Mouse (Mus musculus) telencephalon, adult 2 months (tissue): ENCODE results near the gene Gm49322.

ENCODE experiments used
- DNase-seq: peaks from one replicate; pipeline ENCODE4 v3.0.0-alpha.2; 2011; ENCODE audit warnings: low read depth, low spot score

Gene Gm49322

GRCm38 (mm10) chr10:80655406-80656129 is 49.7 kb downstream of the Gm49322 start:
- no peak for DNase-seq

- DNase-seq: peak; percentile 99
Observed at GRCm38 (mm10) chr10:80656130-80656862, 50.5 kb downstream of the Gm49322 start.

GRCm38 (mm10) chr10:80656863-80657623 is 51.2 kb downstream of the Gm49322 start, which contains the start of gene Btbd2:
Gene Btbd2, minus strand, starts transcription at chr10:80657071.
- no peak for DNase-seq

DNA sequence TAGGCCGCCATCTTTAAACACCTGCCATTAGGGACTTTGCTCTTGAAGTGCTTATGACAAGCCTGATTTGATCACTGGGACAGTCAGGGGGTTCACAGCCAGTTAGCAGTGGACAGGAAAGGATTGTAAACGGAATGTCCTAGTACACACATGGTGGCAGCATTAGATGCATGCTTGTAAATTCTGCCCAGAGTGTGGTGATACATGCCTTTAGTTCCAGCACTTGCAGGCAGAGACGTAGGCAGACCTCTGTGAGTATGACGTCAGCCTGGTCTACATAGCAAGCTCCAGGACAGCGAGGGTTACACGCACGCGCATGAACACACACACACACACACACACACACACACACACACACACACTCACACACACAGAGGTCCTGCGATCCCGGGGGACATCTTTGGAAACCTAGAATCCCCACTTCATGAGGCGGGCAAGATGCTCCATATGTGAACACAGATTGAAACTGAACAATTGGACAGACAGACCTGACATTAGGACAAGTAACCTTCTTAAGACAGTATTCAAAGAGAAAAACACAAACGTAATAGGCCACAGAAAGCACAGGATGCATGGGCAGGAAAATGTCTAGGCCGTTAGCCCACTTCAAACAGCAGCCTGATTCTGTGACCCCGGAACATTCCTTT is 52.5 kb downstream of the Gm49322 start:
- no peak for DNase-seq

DNA sequence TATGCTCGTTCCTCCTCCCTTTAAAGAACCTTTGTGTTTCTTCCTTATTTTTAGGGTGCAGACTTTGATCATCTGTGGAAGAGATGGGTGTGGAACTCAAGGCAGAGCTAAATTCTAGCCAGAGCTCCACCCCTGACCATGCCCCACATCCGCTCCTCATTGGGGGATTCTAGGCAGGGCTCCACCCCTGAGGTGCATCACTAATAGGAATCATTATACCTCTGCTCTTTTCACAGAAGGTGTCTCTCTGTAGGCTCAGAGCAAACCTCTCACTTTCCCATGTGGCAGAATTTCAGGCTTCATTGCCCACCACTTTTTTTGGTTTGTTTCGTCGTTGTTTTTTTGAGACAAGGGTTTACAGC is 53.0 kb downstream of the Gm49322 start:
- no peak for DNase-seq

- no peak for DNase-seq
Observed at GRCm38 (mm10) chr10:80659213-80659612, 53.4 kb downstream of the Gm49322 start.

DNA sequence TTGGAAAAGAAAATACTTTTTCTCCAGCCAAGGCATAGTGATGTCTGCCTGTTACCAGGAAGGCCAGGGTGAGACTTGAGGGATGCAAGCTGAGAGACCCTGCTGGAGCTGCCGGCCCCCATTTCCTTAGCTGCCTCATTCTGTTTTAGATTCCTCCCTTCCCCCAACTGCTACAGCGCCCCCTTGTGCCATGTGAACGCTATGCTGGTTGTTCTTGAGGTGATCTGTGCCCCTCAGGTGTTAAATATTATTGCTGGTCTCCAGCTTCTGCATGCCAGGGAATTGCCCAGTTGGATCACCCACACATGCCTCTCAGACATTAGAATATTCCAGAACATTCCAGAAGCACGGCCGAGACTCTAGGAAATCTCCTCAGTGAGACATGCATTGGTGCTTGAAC is 55.3 kb downstream of the Gm49322 start:
- no peak for DNase-seq

GRCm38 (mm10) chr10:80663485-80664196 is 57.8 kb downstream of the Gm49322 start:
- no peak for DNase-seq

DNA sequence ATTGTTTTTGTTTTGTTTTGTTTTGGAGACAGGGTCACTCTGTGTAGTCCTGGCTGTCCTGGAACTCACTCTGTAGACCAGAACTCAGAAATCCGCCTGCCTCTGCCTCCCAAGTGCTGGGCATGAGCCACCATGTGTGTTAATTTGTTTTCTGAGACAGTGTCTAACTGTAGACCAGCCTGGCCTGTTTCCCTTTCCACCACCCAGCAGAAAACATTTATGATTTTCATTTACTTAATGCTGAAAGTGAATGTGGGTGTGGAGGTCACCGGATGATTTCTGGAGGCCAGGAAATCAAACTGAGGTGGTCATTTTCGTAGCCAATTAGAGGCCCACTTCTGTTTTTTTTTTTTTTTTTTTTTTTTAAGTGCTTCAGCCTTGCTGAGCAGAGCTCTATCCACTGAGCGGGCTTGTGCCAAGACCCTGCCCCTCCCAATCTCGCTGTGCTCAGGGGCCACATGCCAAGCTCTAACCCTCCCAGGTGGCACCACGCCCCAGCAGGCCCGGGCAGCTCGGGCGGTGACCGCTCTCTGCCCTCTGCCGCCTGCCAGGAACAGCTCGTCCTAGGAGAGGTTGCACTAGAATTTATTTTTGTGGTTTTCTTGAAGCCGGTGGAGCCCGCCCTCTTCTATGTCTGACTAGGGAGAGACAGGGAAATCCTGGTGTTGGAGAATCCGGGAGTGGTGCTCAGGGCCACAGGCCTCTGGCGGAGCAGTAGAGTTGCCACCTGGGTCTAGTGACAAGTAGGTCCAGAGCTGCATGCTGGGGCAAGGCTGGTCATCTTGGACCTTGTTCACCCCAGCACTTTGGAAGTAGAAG is 58.6 kb downstream of the Gm49322 start:
- no peak for DNase-seq

GRCm38 (mm10) chr10:80665016-80665380 is 59.2 kb downstream of the Gm49322 start:
- DNase-seq: no peak
